Mouse (Mus musculus): ENCODE data around the gene Hmgb1. TPM values are rescaled to one million over a fixed set of nuclear protein-coding genes. Genes with fewer than 3 reads are reported as not detected.
"Not testable (repeated sequence)": the region's sequence is repeated elsewhere in the genome, so short reads cannot be mapped to it uniquely, and the experiment has no call there.

Gene Hmgb1
- polyA plus RNA-seq, 1 experiment from 2014 or later, result 1,454 TPM

GRCm38 (mm10) chr5:149164881-149165280, 19.4 kb downstream of the Hmgb1 start:
- Histone ChIP-seq H3K9me3 (no peaks in the 10 kb centered on the region), H3K27me3 (no peaks in the 10 kb centered on the region), H3K36me3 (no peaks in the 10 kb centered on the region), H3K4me2 (replicated peaks) (no peak overlapping the region), H3K4me3 (no peak overlapping the region), H3K27ac (replicated peaks) (no peak overlapping the region), H3K9ac (replicated peaks) (no peak overlapping the region), H3K4me1 (no peaks in the 10 kb centered on the region)
- no peak for ATAC-seq (ENCODE audit: low FRiP score, low read depth)
- 64% methylated on average over 7 of the region's 7 CpGs for WGBS

GRCm38 (mm10) chr5:149162890-149163289, 21.4 kb downstream of the Hmgb1 start:
- no peaks in the 10 kb centered on the region for H3K4me1 ChIP-seq
- no peak overlapping the region for H3K4me2 ChIP-seq (replicated peaks)
- no peak overlapping the region for H3K9ac ChIP-seq (replicated peaks)
- H3K36me3 ChIP-seq, result no peaks in the 10 kb centered on the region
- no peak overlapping the region for H3K4me3 ChIP-seq
- no peak overlapping the region for H3K27ac ChIP-seq (replicated peaks)
- H3K9me3 ChIP-seq, result no peaks in the 10 kb centered on the region
- no peak for ATAC-seq (ENCODE audit: low FRiP score, low read depth)
- H3K27me3 ChIP-seq, result no peaks in the 10 kb centered on the region
- WGBS, result 92% methylated on average over 7 of the region's 7 CpGs

GRCm38 (mm10) chr5:149160469-149160868, 23.8 kb downstream of the Hmgb1 start:
- Histone ChIP-seq H3K4me2 (replicated peaks) (no peak overlapping the region), H3K9me3 (no peaks in the 10 kb centered on the region), H3K4me3 (no peak overlapping the region), H3K27ac (replicated peaks) (no peak overlapping the region), H3K4me1 (no peaks in the 10 kb centered on the region), H3K9ac (replicated peaks) (no peak overlapping the region), H3K36me3 (no peaks in the 10 kb centered on the region), H3K27me3 (no peaks in the 10 kb centered on the region)
- ATAC-seq (ENCODE audit: low FRiP score, low read depth), result no peak
- 87% methylated on average over 4 of the region's 4 CpGs for WGBS

GRCm38 (mm10) chr5:149159021-149159420, 25.3 kb downstream of the Hmgb1 start:
- no peak overlapping the region for H3K9ac ChIP-seq (replicated peaks)
- H3K27ac ChIP-seq (replicated peaks), result no peak overlapping the region
- ATAC-seq (ENCODE audit: low FRiP score, low read depth), result no peak
- 87% methylated on average over 6 of the region's 6 CpGs for WGBS
- H3K4me2 ChIP-seq (replicated peaks), result no peak overlapping the region
- H3K27me3 ChIP-seq, result no peaks in the 10 kb centered on the region
- no peaks in the 10 kb centered on the region for H3K4me1 ChIP-seq
- no peaks in the 10 kb centered on the region for H3K36me3 ChIP-seq
- H3K9me3 ChIP-seq, result no peaks in the 10 kb centered on the region
- H3K4me3 ChIP-seq, result no peak overlapping the region

- Histone ChIP-seq H3K27ac (replicated peaks) (no peak overlapping the region), H3K36me3 (no peaks in the 10 kb centered on the region), H3K27me3 (no peaks in the 10 kb centered on the region), H3K4me3 (no peak overlapping the region), H3K9me3 (no peaks in the 10 kb centered on the region), H3K4me1 (no peaks in the 10 kb centered on the region), H3K9ac (replicated peaks) (no peak overlapping the region), H3K4me2 (replicated peaks) (no peak overlapping the region)
- ATAC-seq (ENCODE audit: low FRiP score, low read depth), result no peak
- 89% methylated on average over 18 of the region's 18 CpGs for WGBS
These were observed 27.3 kb downstream of the Hmgb1 start for GRCm38 (mm10) chr5:149156886-149157563.

GRCm38 (mm10) chr5:149152774-149153155, 31.5 kb downstream of the Hmgb1 start:
- no peaks in the 10 kb centered on the region for H3K36me3 ChIP-seq
- H3K27me3 ChIP-seq, result no peaks in the 10 kb centered on the region
- ATAC-seq (ENCODE audit: low FRiP score, low read depth), result no peak
- no peaks in the 10 kb centered on the region for H3K4me1 ChIP-seq
- H3K4me2 ChIP-seq (replicated peaks), result no peak overlapping the region
- no peaks in the 10 kb centered on the region for H3K9me3 ChIP-seq
- no peak overlapping the region for H3K4me3 ChIP-seq
- WGBS, result 65% methylated on average over 12 of the region's 12 CpGs
- no peak overlapping the region for H3K9ac ChIP-seq (replicated peaks)
- H3K27ac ChIP-seq (replicated peaks), result no peak overlapping the region

- 56% methylated on average over 13 of the region's 13 CpGs for WGBS
- no peak overlapping the region for H3K4me2 ChIP-seq (replicated peaks)
- H3K9ac ChIP-seq (replicated peaks), result no peak overlapping the region
- ATAC-seq (ENCODE audit: low FRiP score, low read depth), result no peak
- H3K27me3 ChIP-seq, result no peaks in the 10 kb centered on the region
- H3K9me3 ChIP-seq, result no peaks in the 10 kb centered on the region
- no peaks in the 10 kb centered on the region for H3K36me3 ChIP-seq
- no peak overlapping the region for H3K4me3 ChIP-seq
- no peak overlapping the region for H3K27ac ChIP-seq (replicated peaks)
- no peaks in the 10 kb centered on the region for H3K4me1 ChIP-seq
These were observed 32.1 kb downstream of the Hmgb1 start for GRCm38 (mm10) chr5:149152063-149152773.

GRCm38 (mm10) chr5:149150882-149151281, 33.4 kb downstream of the Hmgb1 start:
- no peak overlapping the region for H3K4me2 ChIP-seq (replicated peaks)
- H3K9me3 ChIP-seq, result no peaks in the 10 kb centered on the region
- no peaks in the 10 kb centered on the region for H3K36me3 ChIP-seq
- no peak overlapping the region for H3K4me3 ChIP-seq
- H3K27ac ChIP-seq (replicated peaks), result no peak overlapping the region
- H3K4me1 ChIP-seq, result no peaks in the 10 kb centered on the region
- H3K27me3 ChIP-seq, result no peaks in the 10 kb centered on the region
- WGBS, result 95% methylated on average over 3 of the region's 3 CpGs
- no peak for ATAC-seq (ENCODE audit: low FRiP score, low read depth)
- H3K9ac ChIP-seq (replicated peaks), result no peak overlapping the region

- Histone ChIP-seq H3K4me3 (no peak overlapping the region), H3K9ac (replicated peaks) (no peak overlapping the region), H3K27me3 (no peaks in the 10 kb centered on the region), H3K36me3 (no peaks in the 10 kb centered on the region), H3K4me1 (no peaks in the 10 kb centered on the region), H3K9me3 (no peaks in the 10 kb centered on the region), H3K27ac (replicated peaks) (no peak overlapping the region), H3K4me2 (replicated peaks) (no peak overlapping the region)
- 81% methylated on average over 8 of the region's 8 CpGs for WGBS
- ATAC-seq (ENCODE audit: low FRiP score, low read depth), result no peak
These were observed 36.8 kb downstream of the Hmgb1 start for GRCm38 (mm10) chr5:149147386-149148000.

- Histone ChIP-seq H3K4me3 (no peak overlapping the region), H3K27ac (replicated peaks) (no peak overlapping the region), H3K4me2 (replicated peaks) (no peak overlapping the region), H3K9me3 (no peaks in the 10 kb centered on the region), H3K4me1 (no peaks in the 10 kb centered on the region), H3K27me3 (no peaks in the 10 kb centered on the region), H3K9ac (replicated peaks) (no peak overlapping the region), H3K36me3 (no peaks in the 10 kb centered on the region)
- WGBS, result 92% methylated on average over 7 of the region's 7 CpGs
- ATAC-seq (ENCODE audit: low FRiP score, low read depth), result no peak
These were observed 37.6 kb downstream of the Hmgb1 start for GRCm38 (mm10) chr5:149146691-149147090.

GRCm38 (mm10) chr5:149143766-149144375, 40.4 kb downstream of the Hmgb1 start:
- Histone ChIP-seq H3K4me1 (no peaks in the 10 kb centered on the region), H3K9me3 (no peaks in the 10 kb centered on the region), H3K36me3 (no peaks in the 10 kb centered on the region), H3K4me3 (no peak overlapping the region), H3K27me3 (no peaks in the 10 kb centered on the region), H3K9ac (replicated peaks) (no peak overlapping the region), H3K27ac (replicated peaks) (no peak overlapping the region), H3K4me2 (replicated peaks) (no peak overlapping the region)
- no peak for ATAC-seq (ENCODE audit: low FRiP score, low read depth)
- WGBS, result 87% methylated on average over 25 of the region's 25 CpGs

GRCm38 (mm10) chr5:149141155-149141554, 43.1 kb downstream of the Hmgb1 start:
- H3K27me3 ChIP-seq; H3K9me3 ChIP-seq; ATAC-seq (ENCODE audit: low FRiP score, low read depth); H3K4me1 ChIP-seq; H3K9ac ChIP-seq (replicated peaks); H3K36me3 ChIP-seq; H3K4me2 ChIP-seq (replicated peaks); H3K4me3 ChIP-seq; H3K27ac ChIP-seq (replicated peaks): not testable (repeated sequence)
- 100% methylated on average over 1 of the region's 1 CpGs for WGBS

Measured in midbrain, embryonic 12.5 days (tissue).